Mouse (Mus musculus) cortical plate, adult 2 months (tissue): Measurements from ENCODE around the gene Ppp1r16b.

Source experiments
- CTCF ChIP-seq: fragments of 200-500 bp; IDR thresholded peaks from 2 replicates; pipeline ENCODE4 v1.5.1; 2011; ENCODE audit warnings: mild to moderate bottlenecking, control low read depth, low read length; ENCODE audit not compliant: insufficient read depth; ENCODE audit errors: extremely low read depth
- POLR2A ChIP-seq: fragments of 200-500 bp; IDR thresholded peaks from 2 replicates; pipeline ENCODE4 v1.6.1; 2011; ENCODE audit warnings: mild to moderate bottlenecking, low read length, control low read depth; ENCODE audit not compliant: insufficient read depth; ENCODE audit errors: extremely low read depth

DNA sequence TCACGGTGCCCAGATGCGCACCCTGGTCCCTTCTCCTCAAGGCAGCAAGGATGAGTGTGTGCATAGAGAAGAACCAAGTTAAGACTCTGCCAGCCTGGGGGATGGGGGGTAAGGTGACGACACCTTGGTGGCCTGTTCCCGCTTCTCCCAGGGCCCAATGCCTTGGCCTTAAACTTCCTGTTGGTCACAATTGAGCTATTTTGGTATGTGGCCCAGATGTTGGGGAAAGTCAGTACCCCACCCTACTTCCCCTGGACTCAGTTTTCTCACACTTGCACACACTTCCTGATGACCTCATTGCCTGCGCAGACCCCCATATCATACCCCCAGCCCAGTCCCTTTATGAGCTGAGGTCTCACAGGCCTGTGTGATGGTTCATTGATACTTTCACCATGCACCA lies 23.9 kb downstream of the Ppp1r16b start:
- no peak for TF ChIP-seq POLR2A
- TF ChIP-seq CTCF = no peak
